In genomic region chr11:103144309-103145285, GRCm38 (mm10) we compare ENCODE assay signal across 11 mouse cellular contexts. TPM values are rescaled to one million over a fixed set of nuclear protein-coding genes. Genes with fewer than 3 reads are reported as not detected.
DNase-seq lines count a peak whose midpoint lies in the region; ATAC-seq lines count a peak whose summit lies in the region.
"Had no signal": no experiment of that assay in that cellular context is flagged by ENCODE, and none has a peak within 500 bp of the region (broad histone marks: within the 10 kb centered on the region; RNA-seq: fewer than 3 reads in every experiment).

No protein-coding gene starts in this region.

- H3K9me3 ChIP-seq in kidney, embryonic 16.5 days (ENCODE audit: low read length), result no peaks in the 10 kb centered on the region
- H3K9me3 ChIP-seq in kidney, embryonic 14.5 days (ENCODE audit: control insufficient read depth, low read length), result no peaks in the 10 kb centered on the region
- H3K9me3 ChIP-seq in embryonic facial prominence, embryonic 14.5 days (ENCODE audit: control insufficient read depth, low read length), result no peaks in the 10 kb centered on the region
- H3K9me3 ChIP-seq in liver, embryonic 13.5 days (replicated peaks), result no peaks in the 10 kb centered on the region
- no peaks in the 10 kb centered on the region for H3K9me3 ChIP-seq in forebrain, embryonic 12.5 days
- H3K9me3 ChIP-seq: hindbrain, embryonic 15.5 days; lung, embryonic 15.5 days; neural tube, embryonic 12.5 days had no signal

- no peak overlapping the region for H3K4me2 ChIP-seq in kidney, embryonic 16.5 days (replicated peaks; ENCODE audit: low read depth, low read length)
- no peak overlapping the region for H3K4me2 ChIP-seq in kidney, embryonic 14.5 days (replicated peaks; ENCODE audit: low read depth, low read length)
- H3K4me2 ChIP-seq in embryonic facial prominence, embryonic 14.5 days (ENCODE audit: low read depth, low read length), result no peak overlapping the region
- H3K4me2 ChIP-seq in liver, embryonic 13.5 days, result no peak overlapping the region
- no peak overlapping the region for H3K4me2 ChIP-seq in forebrain, embryonic 12.5 days
- H3K4me2 ChIP-seq: hindbrain, embryonic 15.5 days; lung, embryonic 15.5 days; neural tube, embryonic 12.5 days had no signal

- peak overlapping the region; percentile 19 for H3K27ac ChIP-seq in kidney, embryonic 16.5 days (ENCODE audit: low read length)
- no peak overlapping the region; the same call in 1 of the 2 replicates for H3K27ac ChIP-seq in kidney, embryonic 14.5 days (ENCODE audit: low read depth, low read length)
- H3K27ac ChIP-seq in embryonic facial prominence, embryonic 14.5 days (replicated peaks; ENCODE audit: low read depth, low read length), result 0 out of 2 replicates have a peak overlapping the region, but pooled peaks have one; percentile 48
- H3K27ac ChIP-seq in liver, embryonic 13.5 days, result peak overlapping the region; percentile 54
- H3K27ac ChIP-seq in forebrain, embryonic 12.5 days, result no peak overlapping the region
- H3K27ac ChIP-seq: hindbrain, embryonic 15.5 days; lung, embryonic 15.5 days; neural tube, embryonic 12.5 days had no signal

- H3K27me3 ChIP-seq in kidney, embryonic 16.5 days (ENCODE audit: insufficient read depth, low read length), result no peaks in the 10 kb centered on the region
- no peaks in the 10 kb centered on the region for H3K27me3 ChIP-seq in kidney, embryonic 14.5 days (ENCODE audit: control insufficient read depth, insufficient read depth, low read length)
- H3K27me3 ChIP-seq in embryonic facial prominence, embryonic 14.5 days (replicated peaks; ENCODE audit: control insufficient read depth, insufficient read depth, low read length), result no peaks in the 10 kb centered on the region
- no peaks in the 10 kb centered on the region for H3K27me3 ChIP-seq in liver, embryonic 13.5 days
- H3K27me3 ChIP-seq in forebrain, embryonic 12.5 days, result no peaks in the 10 kb centered on the region
- H3K27me3 ChIP-seq: hindbrain, embryonic 15.5 days; lung, embryonic 15.5 days; neural tube, embryonic 12.5 days had no signal

- no peaks in the 10 kb centered on the region; the same call in 1 of the 2 replicates for H3K36me3 ChIP-seq in kidney, embryonic 16.5 days (ENCODE audit: insufficient read depth, low read length)
- no peaks in the 10 kb centered on the region for H3K36me3 ChIP-seq in kidney, embryonic 14.5 days (ENCODE audit: control insufficient read depth, insufficient read depth, low read length)
- peaks cover under 1% of the 10 kb centered on the region; the same call in 1 of the 2 replicates for H3K36me3 ChIP-seq in embryonic facial prominence, embryonic 14.5 days (ENCODE audit: control insufficient read depth, insufficient read depth, low read length)
- peaks cover 3% of the 10 kb centered on the region; the same call in 1 of the 2 replicates for H3K36me3 ChIP-seq in liver, embryonic 13.5 days
- peaks cover 2% of the 10 kb centered on the region; the same call in 1 of the 2 replicates for H3K36me3 ChIP-seq in forebrain, embryonic 12.5 days (replicated peaks)
- H3K36me3 ChIP-seq: lung, embryonic 15.5 days; neural tube, embryonic 12.5 days had no signal

- H3K4me3 ChIP-seq in kidney, embryonic 16.5 days (ENCODE audit: low read length), result no peak overlapping the region
- no peak overlapping the region for H3K4me3 ChIP-seq in kidney, embryonic 14.5 days (ENCODE audit: low read length)
- H3K4me3 ChIP-seq in embryonic facial prominence, embryonic 14.5 days (ENCODE audit: low read depth, low read length), result no peak overlapping the region
- no peak overlapping the region for H3K4me3 ChIP-seq in liver, embryonic 13.5 days (replicated peaks)
- no peak overlapping the region for H3K4me3 ChIP-seq in forebrain, embryonic 12.5 days (replicated peaks)
- H3K4me3 ChIP-seq: hindbrain, embryonic 15.5 days; lung, embryonic 15.5 days; neural tube, embryonic 12.5 days had no signal

- H3K4me1 ChIP-seq in kidney, embryonic 16.5 days (ENCODE audit: insufficient read depth, low read length), result peaks cover 44% of the 10 kb centered on the region
- peaks cover 29% of the 10 kb centered on the region for H3K4me1 ChIP-seq in kidney, embryonic 14.5 days (ENCODE audit: control insufficient read depth, insufficient read depth, low read length)
- peaks cover 23% of the 10 kb centered on the region for H3K4me1 ChIP-seq in embryonic facial prominence, embryonic 14.5 days (ENCODE audit: control insufficient read depth, insufficient read depth, low read length)
- peaks cover 59% of the 10 kb centered on the region for H3K4me1 ChIP-seq in liver, embryonic 13.5 days (replicated peaks)
- peaks cover 31% of the 10 kb centered on the region for H3K4me1 ChIP-seq in forebrain, embryonic 12.5 days

- no peak for ATAC-seq in kidney, embryonic 16.5 days (ENCODE audit: low FRiP score, low TSS enrichment)
- no peak for ATAC-seq in kidney, embryonic 14.5 days (ENCODE audit: low FRiP score, low TSS enrichment)
- 0 out of 2 replicates have a peak, but pooled peaks have one; percentile 16 for ATAC-seq in embryonic facial prominence, embryonic 14.5 days (ENCODE audit: low read depth)
- peak; percentile 39; the same call in 1 of the 2 replicates for ATAC-seq in liver, embryonic 13.5 days (ENCODE audit: low read depth)
- no peak for ATAC-seq in forebrain, embryonic 12.5 days (ENCODE audit: low FRiP score)

- WGBS in kidney, embryonic 16.5 days, result 48% methylated on average over 12 of the region's 12 CpGs
- 40% methylated on average over 12 of the region's 12 CpGs for WGBS in kidney, embryonic 14.5 days
- WGBS in embryonic facial prominence, embryonic 14.5 days, result 31% methylated on average over 12 of the region's 12 CpGs
- 29% methylated on average over 12 of the region's 12 CpGs for WGBS in liver, embryonic 13.5 days (ENCODE audit: insufficient replicate concordance)
- WGBS in forebrain, embryonic 12.5 days, result 47% methylated on average over 12 of the region's 12 CpGs

- peak; percentile 50 to 82 for DNase-seq in adrenal gland, adult (ENCODE audit: inconsistent age in 2 of 2, low spot score in 1 of 2)
- DNase-seq in adrenal gland, adult 8-10 months, result no peak
- peak; percentile 48 for DNase-seq in embryonic facial prominence, embryonic 14.5 days (ENCODE audit: low spot score)
- no peak for DNase-seq in liver, embryonic 13.5 days
- no peak for DNase-seq in gastrocnemius, postnatal 4 days (ENCODE audit: low spot score in 2 of 2)

- no peak overlapping the region for H3K9ac ChIP-seq in kidney, embryonic 16.5 days (replicated peaks; ENCODE audit: low read length)
- no peak overlapping the region for H3K9ac ChIP-seq in kidney, embryonic 14.5 days (ENCODE audit: low read depth, low read length)
- H3K9ac ChIP-seq in embryonic facial prominence, embryonic 14.5 days (ENCODE audit: low read depth, low read length), result no peak overlapping the region
- 0 out of 2 replicates have a peak overlapping the region, but pooled peaks have one; percentile 19 for H3K9ac ChIP-seq in liver, embryonic 13.5 days
- no peak overlapping the region for H3K9ac ChIP-seq in forebrain, embryonic 12.5 days
- H3K9ac ChIP-seq: hindbrain, embryonic 15.5 days; lung, embryonic 15.5 days; neural tube, embryonic 12.5 days had no signal

RNA-seq across cellular contexts. Expression of gene Hexim2, which starts 12.4 kb away (rescaled TPM):
- 1 to 10 TPM; 6.1 to 9.3 (median 8.6) TPM for total RNA-seq in adrenal gland, adult 8-10 months (2022)
- polyA plus RNA-seq in kidney, embryonic 16.5 days (2015; fragmentation: Nextera tagmentation; extraction: Ambion mirVana), result 11.3 and 11.8 TPM in 2 replicates
- 8.3 and 10.3 TPM in 2 replicates for polyA plus RNA-seq in kidney, embryonic 14.5 days (2014; fragmentation: Nextera tagmentation; extraction: Ambion mirVana)
- 6.8 and 9.5 TPM in 2 replicates for polyA plus RNA-seq in embryonic facial prominence, embryonic 14.5 days (2014; fragmentation: Nextera tagmentation; extraction: Ambion mirVana)
- polyA plus RNA-seq in liver, embryonic 13.5 days (2015; fragmentation: Nextera tagmentation; extraction: Ambion mirVana), result 6.3 and 7.7 TPM in 2 replicates
- 10.1 and 11.8 TPM in 2 replicates for polyA plus RNA-seq in forebrain, embryonic 12.5 days (2016; fragmentation: Nextera tagmentation; extraction: Ambion mirVana)
- 1 to 10 TPM; 6.3 to 7.0 TPM for total RNA-seq in gastrocnemius, postnatal 4 days (2021)

RNA-seq across cellular contexts. Expression of gene Fmnl1, which starts 26.3 kb away (rescaled TPM):
- 10 to 100 TPM; 29.3 to 40.6 (median 30.6) TPM for total RNA-seq in adrenal gland, adult 8-10 months (2022)
- 2.4 and 3.4 TPM in 2 replicates for polyA plus RNA-seq in kidney, embryonic 16.5 days (2015; fragmentation: Nextera tagmentation; extraction: Ambion mirVana)
- polyA plus RNA-seq in kidney, embryonic 14.5 days (2014; fragmentation: Nextera tagmentation; extraction: Ambion mirVana), result 1.1 and 4.0 TPM in 2 replicates
- 3.3 and 3.5 TPM in 2 replicates for polyA plus RNA-seq in embryonic facial prominence, embryonic 14.5 days (2014; fragmentation: Nextera tagmentation; extraction: Ambion mirVana)
- 3.0 TPM in 2 replicates for polyA plus RNA-seq in liver, embryonic 13.5 days (2015; fragmentation: Nextera tagmentation; extraction: Ambion mirVana)
- 1.1 TPM in 2 replicates for polyA plus RNA-seq in forebrain, embryonic 12.5 days (2016; fragmentation: Nextera tagmentation; extraction: Ambion mirVana)
- total RNA-seq in gastrocnemius, postnatal 4 days (2021), result 1 to 10 TPM; 8.1 to 8.2 TPM

RNA-seq across cellular contexts. Expression of gene Hexim1, which starts 28.6 kb away (rescaled TPM):
- total RNA-seq in adrenal gland, adult 8-10 months (2022), result 10 to 100 TPM; 75.2 to 90.2 (median 86.0) TPM
- polyA plus RNA-seq in kidney, embryonic 16.5 days (2015; fragmentation: Nextera tagmentation; extraction: Ambion mirVana), result 5.5 and 6.6 TPM in 2 replicates
- polyA plus RNA-seq in kidney, embryonic 14.5 days (2014; fragmentation: Nextera tagmentation; extraction: Ambion mirVana), result 7.1 and 8.9 TPM in 2 replicates
- polyA plus RNA-seq in embryonic facial prominence, embryonic 14.5 days (2014; fragmentation: Nextera tagmentation; extraction: Ambion mirVana), result 7.3 and 8.9 TPM in 2 replicates
- 2.6 and 3.0 TPM in 2 replicates for polyA plus RNA-seq in liver, embryonic 13.5 days (2015; fragmentation: Nextera tagmentation; extraction: Ambion mirVana)
- polyA plus RNA-seq in forebrain, embryonic 12.5 days (2016; fragmentation: Nextera tagmentation; extraction: Ambion mirVana), result 3.4 TPM in 2 replicates
- 10 to 100 TPM; 26.9 to 29.6 TPM for total RNA-seq in gastrocnemius, postnatal 4 days (2021)

RNA-seq across cellular contexts. Expression of gene Acbd4, which starts 43.1 kb away (rescaled TPM):
- total RNA-seq in adrenal gland, adult 8-10 months (2022), result 100 to 1,000 TPM; 114 to 181 (median 146) TPM
- 28.7 and 29.9 TPM in 2 replicates for polyA plus RNA-seq in kidney, embryonic 16.5 days (2015; fragmentation: Nextera tagmentation; extraction: Ambion mirVana)
- 15.8 and 16.9 TPM in 2 replicates for polyA plus RNA-seq in kidney, embryonic 14.5 days (2014; fragmentation: Nextera tagmentation; extraction: Ambion mirVana)
- 15.0 and 21.4 TPM in 2 replicates for polyA plus RNA-seq in embryonic facial prominence, embryonic 14.5 days (2014; fragmentation: Nextera tagmentation; extraction: Ambion mirVana)
- 60.4 and 62.2 TPM in 2 replicates for polyA plus RNA-seq in liver, embryonic 13.5 days (2015; fragmentation: Nextera tagmentation; extraction: Ambion mirVana)
- polyA plus RNA-seq in forebrain, embryonic 12.5 days (2016; fragmentation: Nextera tagmentation; extraction: Ambion mirVana), result 5.7 and 7.1 TPM in 2 replicates
- 10 to 100 TPM; 45.0 to 53.0 TPM for total RNA-seq in gastrocnemius, postnatal 4 days (2021)

RNA-seq across cellular contexts. Expression of gene Plcd3, which starts 43.1 kb away (rescaled TPM):
- total RNA-seq in adrenal gland, adult 8-10 months (2022), result 10 to 100 TPM; 10.0 to 18.9 (median 13.6) TPM
- polyA plus RNA-seq in kidney, embryonic 16.5 days (2015; fragmentation: Nextera tagmentation; extraction: Ambion mirVana), result 8.2 and 8.7 TPM in 2 replicates
- 3.2 and 4.4 TPM in 2 replicates for polyA plus RNA-seq in kidney, embryonic 14.5 days (2014; fragmentation: Nextera tagmentation; extraction: Ambion mirVana)
- polyA plus RNA-seq in embryonic facial prominence, embryonic 14.5 days (2014; fragmentation: Nextera tagmentation; extraction: Ambion mirVana), result 3.0 and 3.2 TPM in 2 replicates
- 0.28 and 0.50 TPM in 2 replicates for polyA plus RNA-seq in liver, embryonic 13.5 days (2015; fragmentation: Nextera tagmentation; extraction: Ambion mirVana)
- 1.4 and 1.5 TPM in 2 replicates for polyA plus RNA-seq in forebrain, embryonic 12.5 days (2016; fragmentation: Nextera tagmentation; extraction: Ambion mirVana)
- 10 to 100 TPM in 1 of 2 experiments, 1 to 10 TPM in 1; 9.3 to 12.4 TPM for total RNA-seq in gastrocnemius, postnatal 4 days (2021)

Comparison
In these comparisons a context has a peak if more than half of its experiments do, and no peak if none do; other contexts are left out.
1. DNase-seq: peak in adrenal gland, adult (2 of 2) and embryonic facial prominence, embryonic 14.5 days (single experiment); none in adrenal gland, adult 8-10 months (single experiment), liver, embryonic 13.5 days (single experiment) and gastrocnemius, postnatal 4 days (0 of 2).
2. H3K27ac ChIP-seq: peak in kidney, embryonic 16.5 days (single experiment), embryonic facial prominence, embryonic 14.5 days (single experiment) and liver, embryonic 13.5 days (single experiment); none in kidney, embryonic 14.5 days (single experiment) and forebrain, embryonic 12.5 days (single experiment).
3. ATAC-seq: peak in embryonic facial prominence, embryonic 14.5 days (single experiment) and liver, embryonic 13.5 days (single experiment); none in kidney, embryonic 16.5 days (single experiment), kidney, embryonic 14.5 days (single experiment) and forebrain, embryonic 12.5 days (single experiment).